Mouse (Mus musculus): Measurements from ENCODE around the gene Nbl1. TPM values are rescaled to one million over a fixed set of nuclear protein-coding genes. Genes with fewer than 3 reads are reported as not detected.

Nbl1 gene
- 59.3 TPM for polyA plus RNA-seq (2015; fragmentation: Illumina TruSeq; extraction: RNeasy Lipid Tissue Mini Kit (QIAGEN cat#74804); ENCODE audit: low read depth, low replicate concordance)

GRCm38 (mm10) chr4:139092356-139093195 is at the start of gene Nbl1:
Gene Nbl1, minus strand, starts transcription at chr4:139092993.

GRCm38 (mm10) chr4:139130701-139131549 is 38.1 kb upstream of the Nbl1 start, which contains the start of gene Minos1:
Gene Minos1, minus strand, starts transcription at chr4:139131113.

GRCm38 (mm10) chr4:139075041-139075711 is 17.6 kb downstream of the Nbl1 start, which contains the start of gene Htr6:
Gene Htr6, minus strand, starts transcription at chr4:139075570.

Other genes starting within 250 kb of the Nbl1 start
- gene Pla2g5, start 229.5 kb downstream of the Nbl1 start, polyA plus RNA-seq (2015; fragmentation: Illumina TruSeq; extraction: RNeasy Lipid Tissue Mini Kit (QIAGEN cat#74804); ENCODE audit: low read depth, low replicate concordance) = 2.1 TPM
- gene Gm13030, start 219.0 kb downstream of the Nbl1 start, polyA plus RNA-seq (2015; fragmentation: Illumina TruSeq; extraction: RNeasy Lipid Tissue Mini Kit (QIAGEN cat#74804); ENCODE audit: low read depth, low replicate concordance) = not detected
- gene Pla2g2e, start 215.1 kb downstream of the Nbl1 start, polyA plus RNA-seq (2015; fragmentation: Illumina TruSeq; extraction: RNeasy Lipid Tissue Mini Kit (QIAGEN cat#74804); ENCODE audit: low read depth, low replicate concordance) = not detected
- gene Otud3, start 179.0 kb downstream of the Nbl1 start, polyA plus RNA-seq (2015; fragmentation: Illumina TruSeq; extraction: RNeasy Lipid Tissue Mini Kit (QIAGEN cat#74804); ENCODE audit: low read depth, low replicate concordance) = 10.1 TPM
- gene Rnf186, start 125.9 kb downstream of the Nbl1 start, polyA plus RNA-seq (2015; fragmentation: Illumina TruSeq; extraction: RNeasy Lipid Tissue Mini Kit (QIAGEN cat#74804); ENCODE audit: low read depth, low replicate concordance) = not detected
- gene Tmco4, start 120.1 kb downstream of the Nbl1 start, polyA plus RNA-seq (2015; fragmentation: Illumina TruSeq; extraction: RNeasy Lipid Tissue Mini Kit (QIAGEN cat#74804); ENCODE audit: low read depth, low replicate concordance) = 1.5 TPM
- 4.0 TPM for gene Htr6, start 17.4 kb downstream of the Nbl1 start, polyA plus RNA-seq (2015; fragmentation: Illumina TruSeq; extraction: RNeasy Lipid Tissue Mini Kit (QIAGEN cat#74804); ENCODE audit: low read depth, low replicate concordance)
- 296 TPM for gene Minos1, start 38.1 kb upstream of the Nbl1 start, polyA plus RNA-seq (2015; fragmentation: Illumina TruSeq; extraction: RNeasy Lipid Tissue Mini Kit (QIAGEN cat#74804); ENCODE audit: low read depth, low replicate concordance)
- gene Capzb, start 99.9 kb upstream of the Nbl1 start, polyA plus RNA-seq (2015; fragmentation: Illumina TruSeq; extraction: RNeasy Lipid Tissue Mini Kit (QIAGEN cat#74804); ENCODE audit: low read depth, low replicate concordance) = 311 TPM
- gene Pqlc2, start 217.7 kb upstream of the Nbl1 start, polyA plus RNA-seq (2015; fragmentation: Illumina TruSeq; extraction: RNeasy Lipid Tissue Mini Kit (QIAGEN cat#74804); ENCODE audit: low read depth, low replicate concordance) = 9.3 TPM
- 29.8 TPM for gene Akr7a5, start 217.8 kb upstream of the Nbl1 start, polyA plus RNA-seq (2015; fragmentation: Illumina TruSeq; extraction: RNeasy Lipid Tissue Mini Kit (QIAGEN cat#74804); ENCODE audit: low read depth, low replicate concordance)

Measured in brain, adult 10 weeks (tissue).